Mouse (Mus musculus): ENCODE results near the gene Hoxd12. TPM values are rescaled to one million over a fixed set of nuclear protein-coding genes. Genes with fewer than 3 reads are reported as not detected.

Hoxd12 gene
- polyA plus RNA-seq, 1 experiment from 2014 or later, result not detected

DNA sequence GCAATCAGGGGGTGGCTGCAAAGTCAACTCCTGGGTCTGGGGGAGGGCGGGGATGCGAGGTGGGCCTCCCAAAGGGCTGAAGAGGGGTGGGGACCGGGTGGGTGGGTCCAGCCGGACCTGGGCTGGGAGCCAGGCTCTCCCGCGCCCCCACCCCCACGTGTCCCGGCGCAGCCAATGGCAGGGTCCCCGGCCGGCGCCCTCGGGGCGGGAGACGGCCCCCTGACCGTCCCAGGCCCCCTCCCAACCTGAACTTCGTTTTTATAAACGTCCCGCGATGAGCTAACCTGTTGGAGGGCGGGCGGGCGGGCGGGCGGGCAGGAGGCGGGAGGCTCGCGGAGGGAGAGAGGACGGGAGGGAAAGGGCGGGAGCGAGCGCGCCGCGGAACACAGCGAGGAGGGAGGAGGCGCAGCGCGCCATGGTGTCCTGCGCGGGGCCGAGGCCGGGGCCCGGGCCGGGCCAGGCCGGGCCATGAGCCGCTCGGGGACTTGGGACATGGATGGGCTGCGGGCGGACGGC is 6.9 kb upstream of the Hoxd12 start, which contains the start of gene Hoxd13:
TSS of gene Hoxd13 (plus strand) at position 469 of the 516 bp plus-strand sequence.
- H3K4me2 ChIP-seq (replicated peaks), result peak within 1 kb of the TSS; percentile 57
- H3K27ac ChIP-seq, result no peak within 1 kb of the TSS
- peaks cover 84% of the 10 kb centered on the region for H3K27me3 ChIP-seq
- under 1% methylated on average over 31 of the region's 51 CpGs for WGBS
- peak within 1 kb of the TSS; percentile 31 for H3K4me3 ChIP-seq
- H3K9ac ChIP-seq, result peak within 1 kb of the TSS; percentile 19; the same call in 1 of the 2 replicates
- peaks cover 12% of the 10 kb centered on the region for H3K4me1 ChIP-seq
- no peaks in the 10 kb centered on the region for H3K36me3 ChIP-seq
- no peak for ATAC-seq (ENCODE audit: insufficient number of reproducible peaks, insufficient read depth, low FRiP score, low TSS enrichment)
- H3K9me3 ChIP-seq, result no peaks in the 10 kb centered on the region

- Histone ChIP-seq H3K9me3 (no peaks in the 10 kb centered on the region), H3K9ac (peak overlapping the region; percentile 19; the same call in 1 of the 2 replicates), H3K4me1 (peaks cover 14% of the 10 kb centered on the region), H3K4me2 (replicated peaks) (peak overlapping the region; percentile 57), H3K36me3 (no peaks in the 10 kb centered on the region), H3K27ac (no peak overlapping the region), H3K27me3 (peaks cover 84% of the 10 kb centered on the region), H3K4me3 (peak overlapping the region; percentile 31)
- WGBS, result under 1% methylated on average over 53 of the region's 74 CpGs
- ATAC-seq (ENCODE audit: insufficient number of reproducible peaks, insufficient read depth, low FRiP score, low TSS enrichment), result 0 out of 2 replicates have a peak, but pooled peaks have one; percentile 47
Measured at GRCm38 (mm10) chr2:74668370-74669229, 6.2 kb upstream of the Hoxd12 start.

DNA sequence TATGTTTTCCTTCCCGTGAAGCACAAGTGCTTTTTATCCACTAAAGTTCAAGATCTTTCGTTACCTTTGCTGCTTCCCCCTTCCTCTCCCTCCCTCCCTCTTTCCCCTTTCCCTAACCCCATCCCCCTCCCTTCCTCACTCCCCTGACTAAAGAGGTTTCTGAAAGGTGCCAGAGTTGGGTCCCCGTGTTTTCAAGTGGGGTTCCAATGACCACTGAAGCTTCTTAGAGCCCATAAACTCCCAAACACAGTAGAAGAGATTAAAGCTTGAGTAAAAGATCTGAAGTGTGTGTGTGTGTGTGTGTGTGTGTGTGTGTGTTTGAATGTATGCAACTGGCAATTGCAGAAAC is 5.6 kb upstream of the Hoxd12 start:
- Histone ChIP-seq H3K27ac (no peak overlapping the region), H3K4me3 (no peak overlapping the region)

GRCm38 (mm10) chr2:74669650-74670235 is 5.1 kb upstream of the Hoxd12 start:
- Histone ChIP-seq H3K9me3 (no peaks in the 10 kb centered on the region), H3K36me3 (no peaks in the 10 kb centered on the region), H3K4me2 (replicated peaks) (no peak overlapping the region), H3K9ac (no peak overlapping the region), H3K27me3 (peaks cover 84% of the 10 kb centered on the region), H3K4me3 (no peak overlapping the region), H3K27ac (no peak overlapping the region), H3K4me1 (peaks cover 19% of the 10 kb centered on the region)
- WGBS, result 3% methylated on average over 14 of the region's 14 CpGs
- no peak for ATAC-seq (ENCODE audit: insufficient number of reproducible peaks, insufficient read depth, low FRiP score, low TSS enrichment)

More for the DNA sequence above, 5.6 kb upstream of the Hoxd12 start:
- peaks cover 19% of the 10 kb centered on the region for H3K4me1 ChIP-seq
- no peaks in the 10 kb centered on the region for H3K9me3 ChIP-seq
- no peak for ATAC-seq (ENCODE audit: insufficient number of reproducible peaks, insufficient read depth, low FRiP score, low TSS enrichment)
- peaks cover 84% of the 10 kb centered on the region for H3K27me3 ChIP-seq
- under 1% methylated on average over 3 of the region's 3 CpGs for WGBS
- no peak overlapping the region for H3K4me2 ChIP-seq (replicated peaks)
- H3K36me3 ChIP-seq, result no peaks in the 10 kb centered on the region
- no peak overlapping the region for H3K9ac ChIP-seq

DNA sequence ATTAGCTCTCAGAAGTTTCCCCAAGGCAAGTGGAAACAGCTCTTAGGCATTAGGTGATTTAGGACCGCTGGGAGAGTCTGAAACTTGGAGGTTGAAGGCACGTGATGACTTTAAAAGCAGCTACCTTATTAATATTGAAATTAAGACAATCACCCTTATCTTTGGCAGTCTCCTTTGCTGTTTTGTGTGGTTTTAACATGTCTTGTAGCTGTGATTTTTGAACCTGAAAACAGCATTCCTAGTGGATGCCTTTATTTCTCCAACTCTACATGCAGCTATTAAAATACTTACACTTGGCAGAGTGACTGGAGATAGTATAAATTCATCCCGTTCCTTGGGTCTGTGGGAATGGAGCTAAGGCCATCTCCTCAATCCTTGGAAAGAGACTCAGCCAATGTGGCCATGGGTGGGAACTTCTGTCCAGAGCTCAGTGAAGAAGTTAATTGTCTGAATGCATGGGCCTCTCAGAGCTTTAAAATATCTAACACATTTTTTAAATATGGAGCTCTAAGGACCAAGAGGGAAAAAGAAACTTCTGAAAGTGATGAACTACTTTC is 4.1 kb upstream of the Hoxd12 start:
- Histone ChIP-seq H3K27me3 (peaks cover 88% of the 10 kb centered on the region), H3K4me2 (replicated peaks) (no peak overlapping the region), H3K9ac (no peak overlapping the region), H3K4me3 (no peak overlapping the region), H3K9me3 (no peaks in the 10 kb centered on the region), H3K27ac (no peak overlapping the region), H3K36me3 (no peaks in the 10 kb centered on the region), H3K4me1 (peaks cover 19% of the 10 kb centered on the region)
- 2% methylated on average over 3 of the region's 3 CpGs for WGBS
- no peak for ATAC-seq (ENCODE audit: insufficient number of reproducible peaks, insufficient read depth, low FRiP score, low TSS enrichment)

DNA sequence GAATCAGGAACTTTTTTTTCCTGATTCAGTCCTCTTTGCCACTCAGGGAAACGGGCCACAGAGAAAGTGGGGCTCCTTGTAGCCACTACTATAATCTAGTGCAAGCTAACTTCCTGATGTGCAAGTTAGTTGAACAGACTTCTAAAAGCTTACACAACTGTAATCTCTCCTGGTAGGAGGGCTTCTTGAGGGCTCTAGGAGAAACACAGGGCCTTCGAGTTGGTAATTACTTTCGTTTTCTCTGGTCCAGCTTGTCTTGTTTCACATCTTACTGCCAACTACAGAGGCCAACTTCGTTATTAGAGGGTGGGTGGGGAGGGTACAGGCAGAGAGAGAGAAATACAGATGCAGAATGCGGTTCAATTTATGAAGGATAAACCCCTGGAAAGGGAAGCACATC is 3.0 kb upstream of the Hoxd12 start:
- WGBS, result 3% methylated on average over 5 of the region's 5 CpGs
- Histone ChIP-seq H3K4me2 (replicated peaks) (no peak overlapping the region), H3K4me3 (no peak overlapping the region), H3K36me3 (no peaks in the 10 kb centered on the region), H3K27ac (no peak overlapping the region), H3K27me3 (peaks cover 91% of the 10 kb centered on the region), H3K9ac (no peak overlapping the region), H3K9me3 (no peaks in the 10 kb centered on the region), H3K4me1 (peaks cover 19% of the 10 kb centered on the region)
- no peak for ATAC-seq (ENCODE audit: insufficient number of reproducible peaks, insufficient read depth, low FRiP score, low TSS enrichment)

DNA sequence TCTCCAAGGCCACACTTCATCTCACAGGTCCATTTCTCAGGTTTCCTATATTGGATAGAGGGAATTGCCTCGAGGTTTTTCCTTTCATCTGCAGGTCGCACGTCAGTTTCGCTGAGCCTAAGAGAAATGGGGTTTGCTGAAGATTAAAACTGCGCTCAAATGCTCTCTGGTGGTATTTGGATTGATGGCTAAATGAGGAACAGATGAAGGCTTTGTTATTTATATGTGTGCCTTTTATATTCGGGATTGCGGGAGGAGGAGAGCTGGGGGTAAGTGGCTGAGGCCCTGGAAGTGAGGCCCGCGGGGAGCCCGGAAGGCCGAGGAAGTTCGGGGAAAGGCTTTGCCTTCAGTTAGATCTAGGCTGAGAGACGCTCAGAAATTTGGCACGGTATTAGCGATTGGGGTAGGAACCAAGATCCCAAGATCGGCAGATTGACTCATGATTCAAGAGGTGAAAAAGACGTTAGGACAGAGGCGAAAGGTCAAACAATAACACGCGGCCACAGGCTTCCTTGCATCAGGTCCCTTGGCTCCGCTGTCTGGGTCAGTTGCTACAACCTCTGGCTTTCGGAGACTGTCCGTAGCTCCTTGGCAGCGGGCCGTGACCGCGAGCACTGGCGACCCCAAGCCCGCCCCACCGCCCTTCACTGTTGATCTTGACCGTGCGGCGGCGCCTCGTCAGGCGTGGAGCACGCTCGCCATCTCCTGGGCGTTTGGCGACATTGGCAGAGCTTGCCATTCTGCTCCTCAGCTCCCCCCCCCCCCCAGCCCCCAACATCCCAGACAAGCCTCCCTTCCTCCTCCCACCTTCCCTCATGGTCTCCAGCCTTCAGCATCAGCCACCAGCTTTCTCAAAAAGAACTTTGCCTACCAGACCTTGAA is 2.1 kb upstream of the Hoxd12 start:
- Histone ChIP-seq H3K4me2 (replicated peaks) (peak overlapping the region; percentile 47), H3K9me3 (no peaks in the 10 kb centered on the region), H3K4me3 (peak overlapping the region; percentile 28), H3K4me1 (peaks cover 18% of the 10 kb centered on the region), H3K27me3 (peaks cover 93% of the 10 kb centered on the region), H3K9ac (no peak overlapping the region), H3K27ac (no peak overlapping the region), H3K36me3 (no peaks in the 10 kb centered on the region)
- no peak for ATAC-seq (ENCODE audit: insufficient number of reproducible peaks, insufficient read depth, low FRiP score, low TSS enrichment)
- under 1% methylated on average over 40 of the region's 40 CpGs for WGBS

- Histone ChIP-seq H3K27me3 (peaks cover 92% of the 10 kb centered on the region), H3K4me1 (0 out of 2 replicates have a peak, but pooled peaks cover 10% of the 10 kb centered on the region), H3K4me3 (no peak overlapping the region), H3K36me3 (no peaks in the 10 kb centered on the region), H3K9me3 (no peaks in the 10 kb centered on the region), H3K27ac (no peak overlapping the region), H3K9ac (no peak overlapping the region), H3K4me2 (replicated peaks) (no peak overlapping the region)
- ATAC-seq (ENCODE audit: insufficient number of reproducible peaks, insufficient read depth, low FRiP score, low TSS enrichment), result no peak
- WGBS, result under 1% methylated on average over 24 of the region's 24 CpGs
Measured at GRCm38 (mm10) chr2:74673835-74674425, 883 bp upstream of the Hoxd12 start.

- 0 out of 2 replicates have a peak, but pooled peaks have one; percentile 28 for ATAC-seq (ENCODE audit: insufficient number of reproducible peaks, insufficient read depth, low FRiP score, low TSS enrichment)
- Histone ChIP-seq H3K4me2 (replicated peaks) (no peak overlapping the region), H3K27ac (no peak overlapping the region), H3K4me1 (0 out of 2 replicates have a peak, but pooled peaks cover 16% of the 10 kb centered on the region), H3K4me3 (no peak overlapping the region), H3K27me3 (peaks cover 98% of the 10 kb centered on the region), H3K9me3 (no peaks in the 10 kb centered on the region), H3K9ac (no peak overlapping the region), H3K36me3 (no peaks in the 10 kb centered on the region)
- WGBS, result 5% methylated on average over 23 of the region's 24 CpGs
Measured at GRCm38 (mm10) chr2:74675666-74676282, 961 bp downstream of the Hoxd12 start.

- peaks cover 16% of the 10 kb centered on the region; the same call in 1 of the 2 replicates for H3K4me1 ChIP-seq
- no peaks in the 10 kb centered on the region for H3K9me3 ChIP-seq
- H3K9ac ChIP-seq, result no peak overlapping the region
- WGBS, result 4% methylated on average over 9 of the region's 9 CpGs
- H3K27ac ChIP-seq, result no peak overlapping the region
- no peaks in the 10 kb centered on the region for H3K36me3 ChIP-seq
- H3K4me3 ChIP-seq, result no peak overlapping the region
- no peak overlapping the region for H3K4me2 ChIP-seq (replicated peaks)
- peaks cover 99% of the 10 kb centered on the region for H3K27me3 ChIP-seq
- no peak for ATAC-seq (ENCODE audit: insufficient number of reproducible peaks, insufficient read depth, low FRiP score, low TSS enrichment)
Measured at GRCm38 (mm10) chr2:74676376-74677052, 1.7 kb downstream of the Hoxd12 start.

All from embryonic facial prominence, embryonic 12.5 days (tissue).